Mouse (Mus musculus) hindbrain, embryonic 13.5 days (tissue): ENCODE data around the gene Retreg1. TPM values are rescaled to one million over a fixed set of nuclear protein-coding genes. Genes with fewer than 3 reads are reported as not detected.

Experiments
- ATAC-seq: fragments of 200-750 bp; cut with Nextera tagmentation; 2 replicates; pipeline ENCODE4 v1.8.0; 2017; ENCODE audit warnings: moderate TSS enrichment; ENCODE audit not compliant: low FRiP score
- H3K27ac ChIP-seq: fragments of 300-500 bp; sonication (generic); 2 replicates; pipeline ENCODE4 v1.5.1; 2015; ENCODE audit warnings: inconsistent platforms, mild to moderate bottlenecking, moderate library complexity
- H3K27me3 ChIP-seq: fragments of 300-500 bp; sonication (generic); 2 replicates; pipeline ENCODE4 v1.6.1; 2015; ENCODE audit warnings: mild to moderate bottlenecking, inconsistent platforms
- H3K36me3 ChIP-seq: fragments of 300-500 bp; sonication (generic); 2 replicates; pipeline ENCODE4 v1.6.1; 2015; ENCODE audit warnings: mild to moderate bottlenecking, inconsistent platforms
- H3K4me1 ChIP-seq: fragments of 300-500 bp; sonication (generic); replicated peaks from 2 replicates; pipeline ENCODE4 v1.6.1; 2015; ENCODE audit warnings: inconsistent platforms
- H3K4me2 ChIP-seq: fragments of 300-500 bp; sonication (generic); 2 replicates; pipeline ENCODE4 v1.6.1; 2015; ENCODE audit warnings: inconsistent platforms, mild to moderate bottlenecking, moderate library complexity
- H3K4me3 ChIP-seq: fragments of 300-500 bp; sonication (generic); 2 replicates; pipeline ENCODE4 v1.5.1; 2015; ENCODE audit warnings: mild to moderate bottlenecking, inconsistent platforms
- H3K9ac ChIP-seq: fragments of 300-500 bp; sonication (generic); 2 replicates; pipeline ENCODE4 v1.6.1; 2015; ENCODE audit warnings: mild to moderate bottlenecking, inconsistent platforms
- H3K9me3 ChIP-seq: fragments of 300-500 bp; sonication (generic); 2 replicates; pipeline ENCODE4 v1.6.1; 2016; ENCODE audit warnings: inconsistent platforms
- WGBS: fragments of 180-500 bp; shearing (Covaris S2); methylation state at CpG from one replicate; pipeline ENCODE4 v1.1.7; 2015; 5-methylcytosine and 5-hydroxymethylcytosine counted together
- polyA plus RNA-seq: library from polyadenylated mRNA; unstranded; fragments of >200 nt; fragmentation: Nextera tagmentation; extraction: Ambion mirVana; gene quantifications from 2 replicates; pipeline ENCODE4 v1.2.1, GENCODE M21; 2015

The Retreg1 gene
- polyA plus RNA-seq: 7.7 and 9.7 TPM in 2 replicates

DNA sequence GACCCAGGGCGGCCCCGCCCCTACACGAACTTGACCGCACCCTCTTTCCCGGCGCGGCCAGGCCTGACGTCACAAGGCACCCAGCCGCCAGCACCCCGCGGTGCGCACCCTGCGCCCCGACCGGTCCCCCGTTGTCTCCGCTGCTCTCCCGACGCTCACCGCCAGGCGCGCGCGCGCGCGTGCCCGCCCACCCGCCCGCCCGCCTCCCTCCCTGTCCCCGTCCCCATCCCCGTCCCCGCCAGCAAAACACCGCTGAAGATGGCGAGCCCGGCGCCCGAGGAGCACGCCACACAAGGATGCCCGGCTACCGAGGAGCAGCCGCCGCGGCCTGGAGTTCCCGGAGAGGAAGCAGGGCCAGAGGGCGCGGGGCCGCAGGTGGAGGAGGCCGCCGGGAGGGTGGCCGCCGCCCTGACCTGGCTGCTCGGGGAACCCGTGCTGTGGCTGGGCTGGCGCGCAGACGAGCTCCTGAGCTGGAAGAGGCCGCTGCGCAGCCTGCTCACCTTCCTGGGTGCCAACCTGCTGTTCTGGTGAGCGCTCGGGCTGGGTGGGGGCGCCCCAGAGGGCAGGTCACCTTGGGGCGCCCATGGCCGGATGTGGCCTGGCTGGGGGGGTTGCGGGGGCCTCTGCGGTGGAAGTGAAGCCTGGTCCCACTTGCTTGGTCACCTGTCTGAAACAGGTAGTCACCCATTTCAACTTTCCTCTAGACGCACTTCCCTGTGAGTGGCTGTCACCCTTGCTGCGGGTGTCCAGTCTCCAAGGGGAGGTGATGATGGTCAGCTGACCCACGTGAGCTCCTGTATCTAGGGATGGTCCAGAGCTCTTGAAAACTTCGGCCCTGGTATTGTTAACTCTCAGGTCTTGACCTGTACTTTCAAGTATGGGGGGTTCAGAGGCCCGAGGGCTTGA, at the start of gene Retreg1:
Retreg1 (plus strand) TSS at position 95 of the 906 bp plus-strand sequence.
- Histone ChIP-seq H3K27me3 (peaks cover 15% of the 10 kb centered on the region), H3K4me1 (peaks cover 21% of the 10 kb centered on the region), H3K4me2 (peak within 1 kb of the TSS; percentile 94), H3K27ac (peak within 1 kb of the TSS; percentile 77), H3K9ac (peak within 1 kb of the TSS; percentile 93), H3K4me3 (peak within 1 kb of the TSS; percentile 84), H3K9me3 (no peaks in the 10 kb centered on the region), H3K36me3 (no peaks in the 10 kb centered on the region)
- WGBS: under 1% methylated on average over 66 of the region's 72 CpGs
- ATAC-seq: peak; percentile 91

- Histone ChIP-seq H3K36me3 (peaks cover 29% of the 10 kb centered on the region), H3K4me2 (no peak overlapping the region), H3K4me1 (peaks cover 15% of the 10 kb centered on the region; the same call in 1 of the 2 replicates), H3K9ac (no peak overlapping the region), H3K27me3 (no peaks in the 10 kb centered on the region), H3K4me3 (no peak overlapping the region), H3K9me3 (no peaks in the 10 kb centered on the region), H3K27ac (0 out of 2 replicates have a peak overlapping the region, but pooled peaks have one; percentile 1)
- no peak for ATAC-seq
- WGBS: 77% methylated on average over 8 of the region's 8 CpGs
Measured at GRCm38 (mm10) chr15:25794123-25794522, 48.9 kb upstream of the Retreg1 start.

- H3K4me3 ChIP-seq: no peak overlapping the region
- no peaks in the 10 kb centered on the region for H3K27me3 ChIP-seq
- ATAC-seq: no peak
- H3K4me2 ChIP-seq: no peak overlapping the region
- peaks cover 41% of the 10 kb centered on the region for H3K36me3 ChIP-seq
- no peaks in the 10 kb centered on the region for H3K9me3 ChIP-seq
- H3K27ac ChIP-seq: no peak overlapping the region
- WGBS: 95% methylated on average over 9 of the region's 9 CpGs
- no peak overlapping the region for H3K9ac ChIP-seq
- peaks cover 6% of the 10 kb centered on the region; the same call in 1 of the 2 replicates for H3K4me1 ChIP-seq
Measured at GRCm38 (mm10) chr15:25795496-25795895, 47.5 kb upstream of the Retreg1 start.

GRCm38 (mm10) chr15:25796353-25796752, 46.6 kb upstream of the Retreg1 start:
- 59% methylated on average over 3 of the region's 3 CpGs for WGBS
- Histone ChIP-seq H3K36me3 (peaks cover 49% of the 10 kb centered on the region), H3K4me1 (no peaks in the 10 kb centered on the region), H3K27ac (no peak overlapping the region), H3K4me3 (no peak overlapping the region), H3K9ac (no peak overlapping the region), H3K9me3 (no peaks in the 10 kb centered on the region), H3K27me3 (no peaks in the 10 kb centered on the region), H3K4me2 (no peak overlapping the region)
- no peak for ATAC-seq

DNA sequence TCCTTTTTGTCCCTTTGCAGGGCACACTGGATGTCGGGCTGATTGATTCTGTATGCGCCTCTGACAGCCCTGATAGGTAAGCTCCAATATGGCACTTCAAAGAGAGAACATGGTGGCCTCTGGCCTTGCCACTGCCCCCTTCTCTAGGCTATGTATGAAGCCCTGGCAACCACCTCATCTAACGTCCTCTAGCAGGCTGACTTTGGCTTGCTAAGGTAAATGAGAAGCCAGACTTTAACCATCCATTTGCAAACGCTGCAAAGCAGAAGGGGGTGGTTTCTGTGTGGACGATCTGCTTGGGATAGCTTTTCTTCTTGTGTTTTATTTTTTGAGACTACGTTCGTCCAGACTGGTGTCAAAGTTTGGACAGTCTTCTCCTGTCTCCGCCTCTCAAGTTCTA, 45.8 kb upstream of the Retreg1 start:
- Histone ChIP-seq H3K9ac (no peak overlapping the region), H3K4me3 (no peak overlapping the region), H3K36me3 (peaks cover 51% of the 10 kb centered on the region), H3K4me2 (no peak overlapping the region), H3K27ac (no peak overlapping the region), H3K27me3 (no peaks in the 10 kb centered on the region), H3K4me1 (no peaks in the 10 kb centered on the region), H3K9me3 (no peaks in the 10 kb centered on the region)
- ATAC-seq: no peak
- WGBS: 90% methylated on average over 8 of the region's 8 CpGs

DNA sequence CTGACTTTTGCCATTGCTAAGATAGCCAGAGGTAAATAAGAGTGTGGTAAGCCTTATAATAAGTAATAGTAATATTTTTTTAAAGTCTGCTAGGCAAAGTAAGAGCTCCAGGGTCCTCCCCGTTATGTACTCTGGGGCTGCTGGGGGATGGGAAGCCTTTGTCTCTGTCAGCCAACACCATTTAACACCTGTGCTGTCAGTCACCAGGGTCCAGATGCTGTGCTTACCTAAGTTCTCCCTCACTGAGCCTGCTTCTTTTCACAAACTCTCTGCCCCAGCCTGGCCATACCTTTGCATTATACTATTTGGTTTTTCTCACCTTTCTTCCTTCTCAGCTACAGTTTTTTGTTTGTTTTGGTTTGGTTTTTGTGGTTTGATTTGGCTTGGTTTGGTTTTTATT, 45.1 kb upstream of the Retreg1 start:
- no peak for ATAC-seq
- peaks cover 57% of the 10 kb centered on the region for H3K36me3 ChIP-seq
- H3K4me3 ChIP-seq: no peak overlapping the region
- H3K9ac ChIP-seq: no peak overlapping the region
- H3K4me2 ChIP-seq: no peak overlapping the region
- H3K9me3 ChIP-seq: no peaks in the 10 kb centered on the region
- no peak overlapping the region for H3K27ac ChIP-seq
- no peaks in the 10 kb centered on the region for H3K4me1 ChIP-seq
- no peaks in the 10 kb centered on the region for H3K27me3 ChIP-seq
- 96% methylated on average over 1 of the region's 1 CpGs for WGBS

DNA sequence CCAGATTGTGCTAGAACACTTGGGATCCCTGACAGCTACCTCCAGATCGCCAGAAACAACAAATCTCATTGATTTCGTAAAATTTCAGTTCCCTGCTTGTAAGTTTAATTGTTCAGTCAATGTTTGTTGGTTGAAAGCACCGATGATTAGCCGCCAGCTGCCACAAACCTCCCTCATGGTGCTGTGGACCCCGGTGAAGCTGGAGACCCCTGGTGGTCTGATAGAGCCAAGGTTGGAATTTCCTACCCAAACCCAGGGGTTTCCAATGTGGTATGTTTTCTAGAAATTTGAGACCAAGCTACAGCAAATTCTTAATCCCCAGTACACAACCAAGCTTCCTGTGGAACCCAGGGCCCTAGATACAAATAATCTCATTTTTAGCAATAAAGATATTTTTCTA, 41.3 kb upstream of the Retreg1 start:
- H3K27me3 ChIP-seq: no peaks in the 10 kb centered on the region
- no peak overlapping the region for H3K9ac ChIP-seq
- WGBS: 80% methylated on average over 5 of the region's 5 CpGs
- H3K4me2 ChIP-seq: no peak overlapping the region
- ATAC-seq: no peak
- H3K4me1 ChIP-seq: no peaks in the 10 kb centered on the region
- no peak overlapping the region for H3K27ac ChIP-seq
- H3K9me3 ChIP-seq: no peaks in the 10 kb centered on the region
- peaks cover 63% of the 10 kb centered on the region for H3K36me3 ChIP-seq
- H3K4me3 ChIP-seq: no peak overlapping the region

GRCm38 (mm10) chr15:25802194-25802593, 40.8 kb upstream of the Retreg1 start:
- no peak for ATAC-seq
- Histone ChIP-seq H3K9me3 (no peaks in the 10 kb centered on the region), H3K27ac (no peak overlapping the region), H3K9ac (no peak overlapping the region), H3K4me3 (no peak overlapping the region), H3K4me2 (no peak overlapping the region), H3K27me3 (no peaks in the 10 kb centered on the region), H3K4me1 (no peaks in the 10 kb centered on the region), H3K36me3 (peaks cover 63% of the 10 kb centered on the region)
- 93% methylated on average over 8 of the region's 8 CpGs for WGBS

GRCm38 (mm10) chr15:25803111-25803510, 39.9 kb upstream of the Retreg1 start:
- no peak overlapping the region for H3K4me2 ChIP-seq
- WGBS: 85% methylated on average over 15 of the region's 15 CpGs
- no peak overlapping the region for H3K4me3 ChIP-seq
- H3K4me1 ChIP-seq: no peaks in the 10 kb centered on the region
- no peak overlapping the region for H3K9ac ChIP-seq
- no peaks in the 10 kb centered on the region for H3K27me3 ChIP-seq
- no peak overlapping the region for H3K27ac ChIP-seq
- ATAC-seq: no peak
- no peaks in the 10 kb centered on the region for H3K9me3 ChIP-seq
- H3K36me3 ChIP-seq: peaks cover 66% of the 10 kb centered on the region

DNA sequence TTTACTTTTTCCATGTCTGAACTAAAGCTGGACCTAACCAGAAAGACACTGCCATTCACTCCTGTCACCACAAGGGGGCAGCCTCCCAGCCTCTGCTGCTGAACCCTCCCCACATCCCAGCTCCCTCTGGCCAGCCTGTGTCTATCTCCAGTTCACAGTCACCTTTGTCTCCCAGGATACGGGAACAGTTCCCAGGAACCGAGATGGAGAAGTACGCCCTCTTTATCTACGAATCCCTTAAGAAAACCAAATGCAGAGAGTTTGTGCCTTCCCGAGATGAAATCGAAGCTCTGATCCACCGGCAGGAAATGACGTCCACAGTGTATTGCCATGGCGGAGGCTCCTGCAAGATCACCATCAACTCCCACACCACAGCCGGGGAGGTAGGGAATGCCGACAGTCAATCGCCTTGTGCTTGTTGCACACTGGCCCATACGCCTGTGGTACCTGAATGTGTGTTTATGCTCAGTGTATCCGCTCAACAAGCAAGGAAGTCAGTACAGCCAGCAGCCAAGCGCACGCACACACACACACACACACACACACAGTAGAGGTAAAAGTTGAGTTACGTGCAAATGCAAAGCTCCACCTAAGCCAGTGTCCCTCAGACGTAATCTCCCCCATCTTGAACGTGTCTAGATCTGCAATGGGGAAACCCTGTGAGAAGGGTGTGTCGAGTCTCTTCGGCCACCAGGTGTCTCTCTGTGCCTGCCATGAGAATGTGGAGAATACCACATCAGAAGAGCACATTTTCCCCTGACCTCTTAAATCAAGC, 37.5 kb upstream of the Retreg1 start:
- Histone ChIP-seq H3K27ac (no peak overlapping the region), H3K9ac (no peak overlapping the region), H3K27me3 (no peaks in the 10 kb centered on the region), H3K4me3 (no peak overlapping the region), H3K9me3 (no peaks in the 10 kb centered on the region), H3K4me1 (no peaks in the 10 kb centered on the region), H3K4me2 (no peak overlapping the region), H3K36me3 (peaks cover 75% of the 10 kb centered on the region)
- ATAC-seq: peak; percentile 53; the same call in 1 of the 2 replicates
- 84% methylated on average over 21 of the region's 21 CpGs for WGBS

- no peak overlapping the region for H3K4me2 ChIP-seq
- no peaks in the 10 kb centered on the region for H3K27me3 ChIP-seq
- 92% methylated on average over 17 of the region's 17 CpGs for whole genome bisulfite sequencing
- H3K27ac ChIP-seq: no peak overlapping the region
- ATAC-seq: no peak
- no peak overlapping the region for H3K9ac ChIP-seq
- no peak overlapping the region for H3K4me3 ChIP-seq
- no peaks in the 10 kb centered on the region for H3K9me3 ChIP-seq
- no peaks in the 10 kb centered on the region for H3K4me1 ChIP-seq
- peaks cover 75% of the 10 kb centered on the region for H3K36me3 ChIP-seq
Measured at GRCm38 (mm10) chr15:25806363-25806762, 36.6 kb upstream of the Retreg1 start.

DNA sequence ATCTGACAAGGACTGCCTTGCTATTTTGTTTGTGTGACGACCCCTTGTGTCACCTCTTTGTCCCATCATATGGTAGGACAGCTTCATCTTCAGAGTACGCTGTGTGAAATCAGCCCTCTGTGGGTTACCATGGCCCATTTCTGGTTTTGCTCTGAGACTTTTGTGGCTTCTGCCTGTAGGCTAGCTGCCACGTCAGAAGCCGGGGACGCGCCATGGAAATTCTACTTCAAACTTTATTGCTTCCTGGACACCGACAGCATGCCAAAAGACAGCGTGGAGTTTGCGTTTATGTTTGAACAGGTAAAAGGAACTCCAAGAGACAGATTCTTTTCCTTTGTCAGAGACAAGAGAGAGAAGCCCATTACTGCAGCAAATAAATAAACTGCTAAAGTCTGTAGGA, 36.1 kb upstream of the Retreg1 start:
- ATAC-seq: no peak
- peaks cover 79% of the 10 kb centered on the region for H3K36me3 ChIP-seq
- H3K27ac ChIP-seq: no peak overlapping the region
- no peaks in the 10 kb centered on the region for H3K9me3 ChIP-seq
- no peaks in the 10 kb centered on the region for H3K27me3 ChIP-seq
- H3K9ac ChIP-seq: no peak overlapping the region
- WGBS: 93% methylated on average over 9 of the region's 9 CpGs
- no peak overlapping the region for H3K4me3 ChIP-seq
- H3K4me1 ChIP-seq: no peaks in the 10 kb centered on the region
- no peak overlapping the region for H3K4me2 ChIP-seq
